Mouse (Mus musculus) heart, postnatal 36 days (tissue): ENCODE measurements at regions not wholly inside any gene's neighbourhood (a gene's known extent, or its start where the extent isn't known, plus 50 kb on each side); places are given as distances from the start of the nearest gene placed in this dataset.

Experiments used
- DNase-seq, 2 experiments: peaks; one replicate each; pipeline ENCODE4 v3.0.0; 2021 to 2022
- intact Hi-C: fragments of 180-260 bp; cut with DNase I; formaldehyde crosslinking; loops from one replicate; pipeline ENCODE4 v1.15.1; 2025

DNA sequence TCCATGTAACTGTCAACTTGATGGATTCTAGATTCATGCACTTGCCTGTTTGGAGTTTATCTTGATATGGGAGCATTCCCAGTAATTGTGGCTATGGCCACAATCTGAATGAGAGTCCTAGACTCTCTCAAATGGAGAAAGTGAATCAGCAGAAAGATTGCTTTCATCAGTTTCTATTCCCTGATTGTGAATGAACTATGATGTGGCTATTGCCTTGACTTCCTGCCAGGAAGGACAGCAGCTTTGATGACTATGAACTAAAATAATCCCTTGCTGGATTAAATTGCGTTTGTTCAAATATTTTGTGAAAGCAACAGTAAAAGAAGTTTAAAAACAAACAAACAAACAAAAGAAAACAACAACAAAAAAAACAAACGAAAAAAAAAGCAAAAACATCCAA, 407.5 kb downstream of the Tmem182 start:
- no peak for DNase-seq
- intact Hi-C loops, result no loop called here

DNA sequence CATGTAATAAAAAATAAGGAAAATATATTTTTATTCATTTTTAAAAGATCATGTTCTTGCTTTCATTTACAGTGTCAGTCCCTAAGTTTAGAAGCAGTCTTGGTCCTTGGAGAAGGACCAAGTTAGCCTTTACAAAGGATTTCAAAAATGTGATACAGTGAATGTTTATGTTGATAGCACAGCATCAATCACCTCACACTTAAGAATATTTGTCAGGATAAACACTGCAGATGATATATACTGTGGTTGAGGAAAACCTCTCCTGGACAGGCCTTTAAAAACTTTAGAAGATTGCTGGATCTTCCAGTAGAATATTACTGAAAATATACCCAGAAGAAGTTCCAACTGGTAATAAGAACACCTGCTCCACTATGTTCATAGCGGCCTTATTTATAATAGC, 420.4 kb downstream of the Tmem182 start:
- no peak for DNase-seq
- intact Hi-C loops, result no loop called here

- no peak for DNase-seq
- intact Hi-C loops, result no loop called here
Observed at GRCm38 (mm10) chr1:41235335-41235734, 429.9 kb downstream of the Tmem182 start.

- DNase-seq, result no peak
- intact Hi-C loops, result no loop called here
Observed at GRCm38 (mm10) chr1:41243000-41243399, 437.6 kb downstream of the Tmem182 start.

DNA sequence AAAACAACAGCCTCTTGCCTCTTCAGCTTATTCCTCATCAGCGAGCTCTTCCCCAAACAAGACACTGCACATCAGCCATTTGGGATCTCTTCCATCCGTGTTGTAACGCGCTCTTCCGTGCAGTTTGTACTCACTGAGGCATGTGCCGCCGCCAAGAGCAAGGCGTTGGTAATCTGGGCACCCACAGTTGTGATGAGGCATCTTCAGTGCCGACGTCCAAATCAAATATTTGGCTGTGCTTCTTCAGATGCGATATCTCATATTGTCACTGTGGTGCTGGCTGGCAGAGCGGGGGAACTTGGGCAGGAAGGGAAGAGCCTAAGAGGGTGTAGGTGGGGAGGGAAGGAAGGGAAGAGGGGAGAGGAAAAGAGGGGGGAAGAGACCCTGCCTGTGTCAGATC, 439.2 kb downstream of the Tmem182 start:
- DNase-seq, result no peak
- intact Hi-C loops, result no loop called here

- no peak for DNase-seq
- intact Hi-C loops, result loop anchor here (10.0 kb wide), 1 partner anchor 1451 kb away; no protein-coding TSS in a partner anchor
Observed at GRCm38 (mm10) chr1:41264214-41264613, 458.8 kb downstream of the Tmem182 start.

GRCm38 (mm10) chr1:41271111-41271730, 465.8 kb downstream of the Tmem182 start:
- intact Hi-C loops, result loop anchor here (10.0 kb wide), 1 partner anchor 964 kb away; no protein-coding TSS in a partner anchor
- no peak for DNase-seq

DNA sequence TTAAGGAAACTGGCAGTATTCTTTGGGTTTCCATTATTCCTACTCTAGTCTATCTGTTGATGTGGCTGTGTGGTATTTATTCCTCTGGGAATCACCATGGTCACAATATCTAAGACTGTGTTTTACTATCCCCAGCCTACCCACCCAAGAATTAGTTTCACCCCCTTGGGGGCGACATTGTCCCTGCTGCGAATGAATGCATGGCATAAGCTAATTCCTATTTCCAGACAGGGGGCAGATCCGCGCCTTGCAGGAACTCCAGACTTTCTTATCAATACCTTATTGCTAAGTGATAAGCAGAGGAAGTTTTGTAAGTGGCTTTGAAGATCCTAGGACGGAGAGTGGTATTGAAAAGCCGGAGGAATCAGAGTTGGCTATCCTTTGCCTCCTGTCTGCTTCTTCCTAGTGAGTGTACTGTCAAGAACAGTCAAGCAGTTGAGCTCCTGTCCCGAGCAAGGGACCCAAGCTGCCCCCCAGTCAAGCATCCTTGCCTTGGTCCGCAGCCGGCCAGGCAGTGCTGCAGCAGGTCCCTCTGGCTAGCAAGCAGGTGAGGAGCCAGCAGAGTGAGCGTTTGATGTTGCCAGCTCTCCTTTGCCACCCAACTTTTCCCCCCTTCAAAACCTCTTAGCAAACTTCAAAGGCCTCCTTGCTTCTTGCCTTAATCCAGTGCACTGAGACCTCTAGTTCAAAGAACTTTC, 469.3 kb downstream of the Tmem182 start:
- intact Hi-C loops, result loop anchor here (10.0 kb wide), 1 partner anchor 960 kb away; no protein-coding TSS in a partner anchor
- no peak for DNase-seq

GRCm38 (mm10) chr1:41275271-41275624, 469.8 kb downstream of the Tmem182 start:
- no peak for DNase-seq
- intact Hi-C loops, result loop anchor here (10.0 kb wide), 1 partner anchor 960 kb away; no protein-coding TSS in a partner anchor

DNA sequence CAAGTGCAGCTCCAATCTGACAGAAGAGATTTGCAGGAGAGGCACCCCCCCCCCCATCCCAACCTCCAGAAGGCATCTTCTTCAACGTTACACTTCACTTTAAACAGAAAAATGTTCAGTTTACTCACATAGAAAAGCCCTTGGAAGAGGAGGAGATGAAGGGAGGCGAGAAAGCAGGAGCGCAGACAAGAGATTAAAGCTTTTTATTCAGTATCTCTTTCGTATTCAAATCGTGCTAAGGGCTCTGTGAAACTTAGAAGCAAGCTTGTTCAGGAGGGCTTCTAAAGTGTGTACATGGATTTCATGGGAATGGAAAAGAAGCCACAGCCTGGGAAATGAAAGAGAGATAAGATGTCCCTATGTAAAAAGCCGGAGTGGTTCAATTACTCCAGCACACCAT, 470.2 kb downstream of the Tmem182 start:
- intact Hi-C loops, result loop anchor here (10.0 kb wide), 1 partner anchor 959 kb away; no protein-coding TSS in a partner anchor
- DNase-seq, result no peak

- intact Hi-C loops, result loop anchor here (10.0 kb wide), 1 partner anchor 958 kb away; no protein-coding TSS in a partner anchor
- DNase-seq, result no peak
Observed at GRCm38 (mm10) chr1:41276303-41276702, 470.9 kb downstream of the Tmem182 start.

DNA sequence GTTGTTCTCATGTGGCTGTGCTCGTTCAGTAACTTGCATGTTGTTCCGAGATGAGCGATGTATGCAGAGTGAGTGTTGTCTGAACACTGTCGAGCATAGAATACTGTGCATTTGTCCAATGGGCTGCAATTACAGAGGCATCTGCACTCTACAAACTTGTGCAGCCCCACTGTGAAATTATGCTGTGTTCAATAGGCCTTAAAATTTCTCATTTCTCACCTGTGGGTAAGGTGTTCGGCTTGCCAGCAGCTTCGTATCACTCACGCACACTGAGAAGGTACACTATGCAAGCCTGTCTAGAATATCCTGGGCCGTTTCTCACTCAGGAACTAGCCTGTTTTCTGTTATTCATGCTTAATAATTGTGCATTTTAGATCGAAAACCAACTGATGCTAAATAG, 479.8 kb downstream of the Tmem182 start:
- DNase-seq, result no peak
- intact Hi-C loops, result no loop called here

GRCm38 (mm10) chr1:41286221-41286620, 480.8 kb downstream of the Tmem182 start:
- no peak for DNase-seq
- intact Hi-C loops, result no loop called here

DNA sequence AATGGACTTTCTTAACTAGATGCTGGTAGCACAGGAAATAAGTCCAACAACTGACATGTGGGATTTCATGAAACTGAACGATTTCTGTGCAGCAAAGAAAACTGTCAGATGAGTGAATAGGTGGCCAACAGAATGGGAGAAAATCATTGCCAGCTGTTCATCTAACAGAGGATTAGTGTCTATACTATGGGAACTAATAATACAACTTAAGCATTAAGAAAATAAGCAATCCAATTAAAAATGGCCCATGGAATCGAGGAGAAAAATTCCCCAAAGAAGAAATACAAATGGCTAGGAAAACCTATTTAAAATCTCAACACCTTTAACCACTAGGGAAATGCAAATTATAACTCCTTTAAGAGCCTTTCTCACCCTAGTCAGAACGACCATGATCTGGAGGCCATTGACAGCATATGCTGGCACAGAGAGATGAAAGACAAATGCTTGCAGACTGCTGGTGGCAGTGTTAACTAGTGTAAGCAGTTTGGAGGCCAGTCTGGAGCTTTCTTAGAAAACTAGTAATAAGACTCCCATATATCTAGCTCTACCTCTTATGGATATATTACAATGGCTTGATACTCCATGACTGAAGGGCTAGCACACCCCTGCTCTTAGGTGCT, 521.6 kb downstream of the Tmem182 start:
- no peak for DNase-seq
- intact Hi-C loops, result no loop called here

- DNase-seq, result no peak
- intact Hi-C loops, result no loop called here
Observed at GRCm38 (mm10) chr1:41349798-41350758, 544.7 kb downstream of the Tmem182 start.

DNA sequence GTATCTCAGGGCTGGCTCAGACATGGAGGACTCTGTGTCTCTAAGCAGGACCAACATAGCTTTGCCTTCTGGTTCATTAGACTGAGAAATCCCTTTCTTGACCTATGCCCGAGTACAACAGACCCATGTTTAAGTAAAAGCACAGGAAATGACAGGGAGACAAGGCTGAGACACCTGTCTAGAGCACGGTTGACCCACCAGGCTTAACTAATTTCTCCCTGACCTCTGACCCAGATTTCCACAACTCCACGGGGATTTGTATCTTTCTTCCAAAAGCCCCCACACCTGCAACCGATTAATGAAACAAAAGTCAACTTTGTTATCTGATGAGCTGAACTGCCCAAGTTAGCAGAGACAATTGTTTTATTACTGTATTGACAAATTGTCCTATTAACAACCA, 553.7 kb downstream of the Tmem182 start:
- no peak for DNase-seq
- intact Hi-C loops, result no loop called here

DNA sequence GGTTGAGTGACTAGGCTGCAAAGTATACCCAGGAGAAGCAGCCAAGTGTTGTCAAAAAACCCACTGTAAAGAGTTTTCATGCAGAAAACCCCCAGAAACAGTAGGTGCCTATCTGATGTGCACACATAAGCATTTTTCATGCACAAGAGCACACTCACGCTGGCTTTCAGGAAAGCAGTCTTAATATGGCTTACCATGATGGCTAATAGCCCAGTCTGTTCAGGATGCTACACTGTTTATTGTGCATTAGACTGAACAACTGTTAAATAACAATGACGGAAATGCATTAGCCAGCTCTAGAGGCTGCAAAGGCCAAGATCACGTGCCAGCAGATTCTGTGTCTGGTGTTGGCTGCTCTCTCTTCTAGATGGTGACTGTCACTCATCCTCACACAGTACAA, 556.1 kb downstream of the Tmem182 start:
- intact Hi-C loops, result no loop called here
- DNase-seq, result no peak

DNA sequence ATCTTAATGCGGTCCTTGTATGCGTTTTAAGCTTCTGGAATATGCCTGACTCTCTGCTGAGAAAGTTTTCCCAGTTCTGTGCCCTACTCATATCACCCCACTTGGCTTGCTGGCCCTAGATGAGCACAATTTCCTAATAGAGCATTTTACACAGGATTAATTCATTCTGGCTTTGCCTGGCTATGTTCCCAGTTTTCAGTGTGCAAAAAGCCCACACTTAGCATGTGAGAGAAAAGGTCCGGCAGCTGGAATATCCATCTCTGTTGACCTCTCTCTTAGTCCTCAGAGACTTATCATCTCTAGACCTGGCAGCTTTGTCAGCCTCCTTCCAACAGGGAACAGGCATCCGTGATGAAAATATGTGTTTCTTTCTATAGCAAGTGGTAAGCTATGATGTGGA, 574.6 kb downstream of the Tmem182 start:
- no peak for DNase-seq
- intact Hi-C loops, result no loop called here

DNA sequence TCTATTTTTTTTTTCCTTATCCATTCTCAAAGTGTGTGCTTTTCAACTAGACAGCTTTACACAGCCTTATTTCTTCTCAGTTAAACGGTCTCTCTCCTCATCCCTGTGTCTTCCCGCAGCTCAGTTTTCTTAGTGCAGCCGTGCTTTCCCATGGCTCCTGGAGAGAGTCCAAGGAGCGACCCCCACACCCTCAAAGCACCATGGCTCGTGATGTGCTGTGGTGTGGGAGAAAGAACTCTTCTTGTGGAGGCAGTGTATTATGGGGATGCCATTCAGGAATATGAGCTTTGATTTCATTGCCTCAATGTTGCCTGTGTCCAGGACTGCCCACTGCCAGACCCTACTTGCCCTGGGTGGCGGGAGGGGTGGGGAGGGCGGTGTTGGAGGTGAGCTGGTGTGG, 576.1 kb downstream of the Tmem182 start:
- intact Hi-C loops, result no loop called here
- no peak for DNase-seq

- DNase-seq, result no peak
- intact Hi-C loops, result no loop called here
Observed at GRCm38 (mm10) chr1:41384731-41385130, 579.3 kb downstream of the Tmem182 start.

DNA sequence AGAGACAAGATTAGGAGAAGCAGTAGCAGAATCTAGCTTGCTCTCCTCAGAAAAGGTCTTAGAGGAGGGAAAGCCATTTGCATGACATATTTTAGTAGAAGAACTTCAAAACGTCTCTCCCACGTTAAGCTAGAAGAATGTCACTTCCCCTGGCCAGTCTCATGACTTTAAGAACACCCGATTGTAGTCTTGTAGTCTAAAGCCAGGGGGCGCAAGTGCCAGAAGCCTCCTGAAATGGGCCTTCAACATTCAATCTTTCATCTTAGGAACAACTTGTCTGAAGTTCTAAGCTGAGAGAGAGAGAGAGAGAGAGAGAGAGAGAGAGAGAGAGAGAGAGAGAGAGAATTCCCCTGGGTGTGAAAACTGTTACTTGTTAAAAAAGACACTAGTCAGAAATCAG, 581.0 kb downstream of the Tmem182 start:
- DNase-seq, result no peak

More for the DNA sequence above, 581.0 kb downstream of the Tmem182 start:
- intact Hi-C loops, result no loop called here
